Mouse (Mus musculus) lung, postnatal 36 days (tissue): Measurements from ENCODE around the gene AL732309.1.
A peak's percentile ranks its signal among the peaks of the same experiment; 100 is the strongest.

Source experiments
- DNase-seq: peaks from one replicate; pipeline ENCODE4 v3.0.0; 2022; ENCODE audit warnings: mixed read lengths

AL732309.1 gene

GRCm38 (mm10) chr2:25246183-25247072 lies at the start of gene AL732309.1:
AL732309.1 (minus strand) TSS chr2:25246863.
- DNase-seq: peak; percentile 53

GRCm38 (mm10) chr2:25293706-25294105 lies 47.0 kb upstream of the AL732309.1 start:
- DNase-seq: no peak

DNA sequence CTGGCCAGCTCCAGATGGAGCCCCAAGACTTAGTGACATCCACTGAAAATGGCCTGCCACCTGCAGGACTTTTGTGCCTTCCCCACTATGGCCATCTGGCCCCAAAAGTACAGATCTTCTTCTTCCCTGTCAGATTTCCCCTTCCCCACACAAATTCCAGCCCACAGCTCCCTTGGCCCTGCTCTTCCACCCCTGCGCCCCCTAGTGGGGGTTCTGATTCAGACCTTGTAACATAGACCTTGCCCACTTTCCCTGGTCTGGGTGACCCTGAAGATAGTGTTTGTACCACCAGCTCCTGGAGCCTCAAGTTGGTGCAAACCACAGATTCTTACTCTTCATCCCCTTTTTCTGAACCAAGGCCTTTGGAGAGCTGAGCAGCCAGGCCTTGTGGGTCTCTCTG lies 46.2 kb upstream of the AL732309.1 start:
- DNase-seq: peak; percentile 87

DNA sequence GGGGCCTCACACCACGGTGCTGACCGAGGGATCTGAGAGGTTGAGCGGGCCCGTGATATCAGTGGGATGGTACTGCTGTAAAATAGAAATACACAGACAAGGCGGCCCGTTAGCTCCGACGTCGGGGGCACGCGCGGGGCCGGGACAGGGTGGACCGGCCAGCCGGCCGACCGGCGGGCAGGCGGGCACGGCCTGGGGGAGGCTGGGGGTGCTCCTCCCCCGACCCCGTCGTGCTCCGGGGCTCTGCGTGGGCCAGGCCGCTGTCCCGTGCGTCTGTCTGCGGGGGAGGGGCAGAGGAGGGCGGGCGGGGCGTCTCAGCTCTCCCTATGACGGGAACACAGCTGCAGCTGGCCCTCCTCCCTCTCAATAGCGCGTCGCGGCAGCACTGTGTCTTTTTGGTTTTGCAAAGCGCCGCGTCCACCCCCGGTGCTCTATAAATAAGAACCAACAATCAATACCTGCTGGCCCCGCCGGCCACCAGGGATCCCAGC lies 45.4 kb upstream of the AL732309.1 start:
- peak; percentile 46 for DNase-seq

GRCm38 (mm10) chr2:25291184-25292053 lies 44.8 kb upstream of the AL732309.1 start:
- DNase-seq: no peak

GRCm38 (mm10) chr2:25290816-25291130 lies 44.1 kb upstream of the AL732309.1 start:
- DNase-seq: peak; percentile 30

DNA sequence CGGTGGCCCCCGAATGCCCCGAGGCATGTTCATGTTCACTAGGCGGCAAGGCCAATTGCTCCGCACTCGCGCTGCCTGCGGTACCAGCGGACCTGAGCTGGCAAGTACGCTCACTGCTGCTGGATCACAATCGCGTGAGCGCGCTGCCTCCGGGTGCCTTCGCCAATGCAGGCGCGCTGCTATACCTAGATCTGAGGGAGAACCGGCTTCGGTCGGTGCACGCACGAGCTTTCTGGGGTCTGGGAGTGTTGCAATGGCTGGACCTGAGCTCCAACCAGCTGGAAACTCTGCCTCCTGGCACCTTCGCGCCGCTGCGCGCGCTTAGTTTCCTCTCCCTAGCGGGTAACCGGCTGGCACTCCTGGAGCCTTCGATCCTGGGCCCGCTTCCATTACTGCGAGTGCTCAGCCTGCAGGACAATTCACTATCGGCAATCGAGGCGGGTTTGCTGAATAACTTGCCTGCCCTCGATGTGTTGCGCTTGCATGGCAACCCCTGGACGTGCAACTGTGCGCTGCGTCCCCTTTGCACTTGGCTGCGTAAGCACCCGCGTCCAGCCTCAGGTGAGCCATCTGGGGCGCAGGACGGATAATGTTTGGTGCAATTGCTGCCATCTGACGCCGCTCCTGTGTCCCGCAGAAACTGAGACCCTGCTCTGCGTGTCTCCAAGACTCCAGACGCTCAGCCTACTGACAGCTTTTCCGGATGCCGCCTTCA lies 43.6 kb upstream of the AL732309.1 start:
- no peak for DNase-seq

GRCm38 (mm10) chr2:25289651-25290050 lies 43.0 kb upstream of the AL732309.1 start, which contains the start of gene Lrrc26:
Lrrc26 (plus strand) TSS chr2:25289915.
- peak; percentile 71 for DNase-seq

- DNase-seq: no peak
Measured at GRCm38 (mm10) chr2:25288734-25289345, 42.2 kb upstream of the AL732309.1 start.

DNA sequence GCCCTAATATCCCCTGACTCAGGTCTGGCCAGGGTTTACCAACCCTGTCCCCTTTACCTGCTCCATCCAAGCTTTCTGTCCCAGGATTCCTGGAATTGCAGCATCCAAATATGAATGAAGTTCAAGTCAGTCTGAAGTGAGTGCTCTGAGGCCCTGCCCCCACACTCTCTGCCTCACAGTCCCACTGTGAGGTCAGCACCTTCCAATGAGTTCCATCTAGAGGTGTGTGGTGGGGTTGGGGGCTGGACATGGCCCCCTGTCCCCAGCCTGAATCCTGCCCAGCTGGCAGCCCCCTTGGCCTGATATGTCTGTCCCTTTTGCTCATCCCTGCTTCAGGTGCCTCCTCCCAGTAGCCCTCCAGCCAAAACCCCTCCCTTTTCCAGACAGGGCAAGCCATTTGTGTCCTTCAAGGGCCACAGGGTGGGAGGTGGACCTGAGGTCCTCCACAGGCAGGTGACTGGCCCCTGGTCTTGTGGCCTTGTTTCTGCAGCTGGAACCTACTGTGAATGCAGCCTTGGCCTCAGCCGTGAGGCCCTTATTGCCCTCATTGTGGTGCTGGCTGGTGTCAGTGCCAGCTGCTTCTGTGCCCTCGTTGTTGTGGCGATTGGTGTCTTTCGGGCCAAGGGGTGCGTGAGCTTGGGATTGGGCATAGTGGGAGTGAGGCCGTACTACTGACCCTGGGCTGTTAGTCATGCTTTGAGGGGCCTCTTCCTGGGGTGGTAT lies 41.4 kb upstream of the AL732309.1 start, which contains the start of gene Tmem210:
Tmem210 (plus strand) TSS at position 219 of the 723 bp plus-strand sequence.
- no peak for DNase-seq

DNA sequence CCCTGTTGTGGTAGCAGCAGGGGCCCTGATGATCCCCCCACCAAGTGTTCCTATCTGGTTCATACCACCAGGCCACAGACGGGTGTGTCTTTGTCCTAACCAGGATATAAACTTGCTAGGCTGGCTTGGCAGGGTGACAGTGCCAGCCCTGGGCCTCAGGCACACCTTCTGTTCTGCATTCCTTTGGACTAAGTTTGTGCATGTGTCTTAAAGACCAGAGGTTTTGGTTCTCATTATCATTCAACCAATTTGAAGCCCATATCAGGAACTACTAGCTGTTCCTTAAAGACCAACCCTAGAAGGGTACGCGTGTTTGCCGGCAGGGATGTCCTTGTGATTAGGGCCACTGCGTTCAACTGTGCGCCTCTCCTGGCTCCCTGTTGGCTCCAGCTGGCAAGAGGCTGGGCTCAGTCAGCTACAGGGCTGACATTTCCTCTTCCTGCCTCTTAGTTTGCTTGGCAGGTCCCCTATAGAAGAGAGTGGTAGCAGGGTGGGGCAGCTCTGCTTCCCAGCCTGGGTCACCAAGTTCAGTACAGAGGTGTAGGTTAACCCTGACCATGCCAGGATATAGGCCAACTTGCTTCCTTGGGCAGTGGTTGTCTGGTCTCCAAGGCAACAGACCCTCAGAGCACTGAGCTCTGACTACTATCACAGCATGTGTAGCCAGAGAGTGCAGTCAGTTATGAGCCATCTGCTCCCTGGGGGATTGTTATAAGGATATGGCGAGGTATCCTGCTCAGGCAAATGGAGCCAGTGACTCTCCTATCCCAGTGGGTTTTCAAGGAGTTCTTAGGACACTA lies 40.4 kb upstream of the AL732309.1 start:
- DNase-seq: peak; percentile 81

GRCm38 (mm10) chr2:25286314-25286713 lies 39.7 kb upstream of the AL732309.1 start:
- peak; percentile 20 for DNase-seq

DNA sequence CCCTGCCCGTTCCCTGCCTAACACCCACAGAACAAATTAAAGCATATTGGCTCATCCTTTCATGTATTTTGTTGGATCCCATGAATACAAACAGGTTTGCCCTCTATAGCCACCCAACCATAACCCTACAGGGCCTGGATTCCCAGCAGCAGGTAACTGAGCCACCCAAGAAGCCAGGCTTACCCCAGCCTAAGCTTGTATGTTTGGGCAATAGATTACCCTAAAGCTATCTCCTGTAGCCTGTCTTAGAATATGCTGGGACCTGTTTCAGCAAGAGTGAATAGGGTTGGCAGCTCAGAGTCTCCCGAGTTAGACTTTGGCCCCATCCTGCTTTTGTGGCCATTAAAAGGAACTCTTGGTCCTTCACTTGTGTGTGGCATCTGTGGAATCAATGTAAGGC lies 38.9 kb upstream of the AL732309.1 start:
- no peak for DNase-seq

DNA sequence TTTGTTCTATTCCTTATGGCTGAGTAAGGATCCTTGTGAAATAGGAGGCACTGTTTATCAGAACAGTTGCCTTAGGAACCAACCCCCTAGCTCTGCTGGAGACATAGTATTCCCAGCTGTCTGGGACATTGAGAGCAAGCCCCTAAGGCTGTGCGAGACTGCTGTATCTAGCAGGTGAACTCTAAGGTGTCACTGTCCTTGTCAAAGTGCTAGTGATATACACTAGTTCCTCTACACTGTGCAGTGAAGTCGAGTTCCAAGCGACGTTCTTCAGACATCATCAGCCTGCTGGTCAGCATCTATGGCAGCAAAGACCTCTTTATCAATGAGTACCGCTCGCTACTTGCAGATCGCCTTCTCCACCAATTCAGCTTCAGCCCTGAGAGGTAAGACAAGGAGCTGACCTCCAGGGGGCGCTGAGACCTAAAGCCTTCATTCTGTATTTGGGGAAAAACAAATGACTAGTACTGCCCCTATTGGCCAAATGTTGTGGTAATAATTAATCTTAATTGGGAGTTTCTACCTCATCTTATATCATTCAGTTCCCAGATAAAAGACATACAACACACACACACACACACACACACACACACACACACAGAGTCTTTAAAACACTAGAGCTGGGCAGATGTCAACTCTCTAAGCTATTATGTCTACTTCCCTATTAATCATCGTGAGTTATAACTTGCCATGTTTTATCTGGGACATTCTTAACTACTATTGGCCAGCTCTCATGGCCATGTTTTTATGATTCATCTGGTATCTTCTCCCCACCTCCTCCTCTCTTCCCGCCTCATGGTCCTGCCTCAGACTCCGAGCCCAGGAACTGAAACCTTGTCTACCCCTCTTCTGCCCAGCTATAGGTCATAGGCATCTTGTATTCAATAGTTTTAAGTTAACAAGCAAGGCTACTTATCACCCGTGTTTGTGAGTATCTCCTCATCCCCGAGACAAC lies 32.5 kb upstream of the AL732309.1 start:
- peak; percentile 94 for DNase-seq

- DNase-seq: no peak
Measured at GRCm38 (mm10) chr2:25273010-25273409, 26.3 kb upstream of the AL732309.1 start.

DNA sequence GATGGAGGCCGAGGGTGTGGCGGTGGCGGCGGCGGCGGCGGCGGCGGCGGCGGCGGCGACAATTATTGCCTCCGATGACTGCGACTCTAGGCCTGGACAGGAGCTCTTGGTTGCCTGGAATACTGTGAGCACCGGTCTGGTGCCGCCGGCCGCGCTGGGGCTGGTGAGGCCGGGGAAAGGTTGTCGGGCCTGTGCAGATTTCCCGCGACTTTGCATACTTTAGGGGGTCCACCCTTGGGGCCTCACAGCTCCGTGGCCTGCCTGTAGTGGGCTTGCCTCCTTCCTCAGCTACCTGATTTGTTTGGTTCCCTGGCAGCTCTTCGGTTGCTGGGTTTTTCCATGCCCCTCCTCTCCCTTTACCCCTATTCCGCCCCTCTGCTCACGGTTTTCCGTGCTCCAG lies 25.9 kb upstream of the AL732309.1 start:
- DNase-seq: no peak

GRCm38 (mm10) chr2:25271827-25272511 lies 25.3 kb upstream of the AL732309.1 start, which contains the start of the genes Ssna1 and Anapc2:
Ssna1 (minus strand) TSS chr2:25272438.
Anapc2 (plus strand) TSS chr2:25272478.
- DNase-seq: peak; percentile 99

GRCm38 (mm10) chr2:25267746-25268309 lies 21.2 kb upstream of the AL732309.1 start:
- DNase-seq: no peak
